Mouse (Mus musculus) ES-E14 (cell line): ENCODE measurements around the gene Sept9.

Experiments used
- CHD2 ChIP-seq: IDR thresholded peaks from 2 replicates; pipeline ENCODE4 v1.6.1; 2014; ENCODE audit warnings: mild to moderate bottlenecking, low read depth, low read length, inconsistent platforms
- HCFC1 ChIP-seq: IDR thresholded peaks from 2 replicates; pipeline ENCODE4 v1.6.1; 2012; ENCODE audit warnings: low read length, inconsistent platforms, borderline replicate concordance; ENCODE audit not compliant: insufficient read depth
- MAFK ChIP-seq: IDR thresholded peaks from 2 replicates; pipeline ENCODE4 v1.6.1; 2014; ENCODE audit warnings: mild to moderate bottlenecking, low read depth, low read length, inconsistent platforms; ENCODE audit not compliant: insufficient read depth
- ZC3H11A ChIP-seq: IDR thresholded peaks from 2 replicates; pipeline ENCODE4 v1.6.1; 2012; ENCODE audit warnings: low read depth, mild to moderate bottlenecking, inconsistent platforms, low read length, borderline replicate concordance
- ZNF384 ChIP-seq: IDR thresholded peaks from 2 replicates; pipeline ENCODE4 v1.6.1; 2012; ENCODE audit warnings: low read depth, low read length, inconsistent platforms

- TF ChIP-seq MAFK (no peak), ZNF384 (no peak), CHD2 (no peak), ZC3H11A (no peak), HCFC1 (no peak)
These were observed 106.2 kb downstream of the Sept9 start for GRCm38 (mm10) chr11:117305509-117306188.
